Mouse (Mus musculus) forebrain, embryonic 16.5 days (tissue): ENCODE data around the gene Dnajc3. TPM values are rescaled to one million over a fixed set of nuclear protein-coding genes. Genes with fewer than 3 reads are reported as not detected.

Source experiments
- ATAC-seq: fragments of 200-750 bp; cut with Nextera tagmentation; 2 replicates; pipeline ENCODE4 v1.8.0; 2017; ENCODE audit warnings: mild to moderate bottlenecking, moderate library complexity
- H3K27ac ChIP-seq: fragments of 300-500 bp; sonication (generic); 2 replicates; pipeline ENCODE4 v1.5.1; 2014; ENCODE audit warnings: low read length, control low read depth
- H3K27me3 ChIP-seq: fragments of 300-500 bp; sonication (generic); replicated peaks from 2 replicates; pipeline ENCODE4 v1.6.1; 2014; ENCODE audit warnings: low read length; ENCODE audit not compliant: control insufficient read depth, insufficient read depth
- H3K36me3 ChIP-seq: fragments of 300-500 bp; sonication (generic); 2 replicates; pipeline ENCODE4 v1.6.1; 2014; ENCODE audit not compliant: control insufficient read depth, insufficient read depth
- H3K4me1 ChIP-seq: fragments of 300-500 bp; sonication (generic); replicated peaks from 2 replicates; pipeline ENCODE4 v1.6.1; 2014; ENCODE audit warnings: low read length; ENCODE audit not compliant: control insufficient read depth, insufficient read depth
- H3K4me2 ChIP-seq: fragments of 300-500 bp; sonication (generic); 2 replicates; pipeline ENCODE4 v1.6.1; 2014; ENCODE audit warnings: mild to moderate bottlenecking, low read length, control low read depth
- H3K4me3 ChIP-seq: fragments of 300-500 bp; sonication (generic); replicated peaks from 2 replicates; pipeline ENCODE4 v1.5.1; 2014; ENCODE audit warnings: mild to moderate bottlenecking, low read length, control low read depth
- H3K9ac ChIP-seq: fragments of 300-500 bp; sonication (generic); replicated peaks from 2 replicates; pipeline ENCODE4 v1.6.1; 2014; ENCODE audit warnings: low read depth, low read length, control low read depth
- H3K9me3 ChIP-seq: fragments of 300-500 bp; sonication (generic); 2 replicates; pipeline ENCODE4 v1.6.1; 2016; ENCODE audit warnings: low read length; ENCODE audit not compliant: control insufficient read depth
- WGBS: fragments of 180-500 bp; shearing (Covaris S2); extraction: QIAGEN DNeasy Blood & Tissue Kit; methylation state at CpG from one replicate; pipeline ENCODE4 v1.1.7; 2014; 5-methylcytosine and 5-hydroxymethylcytosine counted together
- polyA plus RNA-seq: library from polyadenylated mRNA; unstranded; fragments of >200 nt; fragmentation: Nextera tagmentation; extraction: Ambion mirVana; gene quantifications from 2 replicates; pipeline ENCODE4 v1.2.1, GENCODE M21; 2015

Gene Dnajc3
- polyA plus RNA-seq, 1 experiment from 2014 or later = 19.4 TPM

- no peak overlapping the region for H3K27ac ChIP-seq
- no peaks in the 10 kb centered on the region for H3K27me3 ChIP-seq
- H3K9ac ChIP-seq = peak overlapping the region; percentile 22; the same call in 1 of the 2 replicates
- peak overlapping the region; percentile 38 for H3K4me2 ChIP-seq
- no peaks in the 10 kb centered on the region for H3K9me3 ChIP-seq
- no peaks in the 10 kb centered on the region for H3K36me3 ChIP-seq
- peak; percentile 95 for ATAC-seq
- WGBS = 62% methylated on average over 23 of the region's 23 CpGs
- peaks cover 4% of the 10 kb centered on the region for H3K4me1 ChIP-seq
- H3K4me3 ChIP-seq = peak overlapping the region; percentile 16; the same call in 1 of the 2 replicates
Measured at GRCm38 (mm10) chr14:119012607-119013431, 75.0 kb downstream of the Dnajc3 start.

DNA sequence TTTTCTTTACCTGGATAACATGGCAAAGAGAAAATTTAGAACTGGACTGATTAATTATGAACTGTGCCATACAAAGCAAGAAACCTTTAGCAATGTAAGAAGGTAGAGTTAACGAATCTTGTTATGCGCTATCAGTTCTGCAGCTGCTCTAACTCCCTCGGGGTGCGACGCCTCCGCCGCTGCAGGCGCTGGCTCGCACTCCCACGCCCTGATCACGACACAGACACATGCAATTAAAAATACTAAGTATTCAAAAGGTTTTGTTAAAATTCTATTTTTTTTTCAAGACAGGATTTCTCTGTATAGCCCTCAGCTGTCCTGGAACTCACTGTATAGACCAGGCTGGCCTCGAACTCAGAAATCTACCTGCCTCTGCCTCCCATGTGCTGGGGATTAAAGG is 75.8 kb downstream of the Dnajc3 start:
- Histone ChIP-seq H3K9me3 (no peaks in the 10 kb centered on the region), H3K9ac (no peak overlapping the region), H3K27me3 (no peaks in the 10 kb centered on the region), H3K27ac (no peak overlapping the region), H3K36me3 (no peaks in the 10 kb centered on the region), H3K4me3 (no peak overlapping the region), H3K4me1 (no peaks in the 10 kb centered on the region), H3K4me2 (no peak overlapping the region; the same call in 1 of the 2 replicates)
- ATAC-seq = peak; percentile 39; the same call in 1 of the 2 replicates
- 64% methylated on average over 12 of the region's 12 CpGs for WGBS

- Histone ChIP-seq H3K27ac (no peak overlapping the region), H3K4me1 (no peaks in the 10 kb centered on the region), H3K4me3 (no peak overlapping the region), H3K4me2 (no peak overlapping the region), H3K27me3 (no peaks in the 10 kb centered on the region), H3K9me3 (no peaks in the 10 kb centered on the region), H3K36me3 (peaks cover 11% of the 10 kb centered on the region; the same call in 1 of the 2 replicates), H3K9ac (no peak overlapping the region)
- ATAC-seq = no peak
- 71% methylated on average over 5 of the region's 5 CpGs for WGBS
Measured at GRCm38 (mm10) chr14:119025889-119026288, 88.1 kb downstream of the Dnajc3 start.

- Histone ChIP-seq H3K4me3 (no peak overlapping the region), H3K9ac (no peak overlapping the region), H3K27ac (no peak overlapping the region), H3K36me3 (peaks cover 16% of the 10 kb centered on the region; the same call in 1 of the 2 replicates), H3K27me3 (no peaks in the 10 kb centered on the region), H3K4me2 (no peak overlapping the region), H3K4me1 (no peaks in the 10 kb centered on the region), H3K9me3 (no peaks in the 10 kb centered on the region)
- ATAC-seq = peak; percentile 75
- 49% methylated on average over 4 of the region's 4 CpGs for WGBS
Measured at GRCm38 (mm10) chr14:119027130-119027529, 89.4 kb downstream of the Dnajc3 start.

GRCm38 (mm10) chr14:119027675-119028253 is 90.0 kb downstream of the Dnajc3 start:
- Histone ChIP-seq H3K9ac (no peak overlapping the region), H3K36me3 (peaks cover 16% of the 10 kb centered on the region; the same call in 1 of the 2 replicates), H3K4me3 (no peak overlapping the region), H3K4me1 (no peaks in the 10 kb centered on the region), H3K4me2 (no peak overlapping the region), H3K27ac (no peak overlapping the region), H3K9me3 (no peaks in the 10 kb centered on the region), H3K27me3 (no peaks in the 10 kb centered on the region)
- 58% methylated on average over 2 of the region's 2 CpGs for WGBS
- no peak for ATAC-seq

Other genes starting within 250 kb of the Dnajc3 start
- 1.2 and 1.4 TPM in 2 replicates for gene Abcc4, start 231.8 kb upstream of the Dnajc3 start, polyA plus RNA-seq
- 1.8 and 1.9 TPM in 2 replicates for gene Cldn10, start 150.1 kb upstream of the Dnajc3 start, polyA plus RNA-seq
- gene Dzip1, start 12.5 kb upstream of the Dnajc3 start, polyA plus RNA-seq = 42.3 and 46.7 TPM in 2 replicates
- 10.9 and 15.9 TPM in 2 replicates for gene Uggt2, start 161.5 kb downstream of the Dnajc3 start, polyA plus RNA-seq
- gene Hs6st3, start 200.4 kb downstream of the Dnajc3 start, polyA plus RNA-seq = 0.70 and 0.87 TPM in 2 replicates